Mouse (Mus musculus): ENCODE data around the gene Zfp970. TPM values are rescaled to one million over a fixed set of nuclear protein-coding genes. Genes with fewer than 3 reads are reported as not detected.
"Not testable (repeated sequence)": the region's sequence is repeated elsewhere in the genome, so short reads cannot be mapped to it uniquely, and the experiment has no call there.

Gene Zfp970
- polyA plus RNA-seq, 1 experiment from 2014 or later = 7.1 TPM

- H3K4me3 ChIP-seq (replicated peaks); H3K36me3 ChIP-seq; ATAC-seq; H3K4me2 ChIP-seq (replicated peaks); H3K4me1 ChIP-seq (replicated peaks); H3K27me3 ChIP-seq; H3K9ac ChIP-seq (replicated peaks); H3K27ac ChIP-seq: not testable (repeated sequence)
- WGBS = 92% methylated on average over 1 of the region's 1 CpGs
- peaks cover 18% of the 10 kb centered on the region for H3K9me3 ChIP-seq
Measured at GRCm38 (mm10) chr2:177518960-177519359, 54.4 kb downstream of the Zfp970 start.

GRCm38 (mm10) chr2:177520035-177520434 lies 55.5 kb downstream of the Zfp970 start:
- Histone ChIP-seq H3K4me3 (replicated peaks) (no peak overlapping the region), H3K27ac (no peak overlapping the region), H3K9ac (replicated peaks) (no peak overlapping the region), H3K9me3 (peaks cover 20% of the 10 kb centered on the region), H3K36me3 (no peaks in the 10 kb centered on the region), H3K27me3 (no peaks in the 10 kb centered on the region), H3K4me1 (replicated peaks) (no peaks in the 10 kb centered on the region), H3K4me2 (replicated peaks) (no peak overlapping the region)
- no peak for ATAC-seq
- 84% methylated on average over 8 of the region's 8 CpGs for WGBS

GRCm38 (mm10) chr2:177523061-177523460 lies 58.5 kb downstream of the Zfp970 start:
- H3K9me3 ChIP-seq = peaks cover 23% of the 10 kb centered on the region
- no peak overlapping the region for H3K27ac ChIP-seq

GRCm38 (mm10) chr2:177523674-177524073 lies 59.1 kb downstream of the Zfp970 start:
- 88% methylated on average over 6 of the region's 6 CpGs for WGBS
- H3K4me3 ChIP-seq (replicated peaks) = not testable (repeated sequence)

More at GRCm38 (mm10) chr2:177523061-177523460, 58.5 kb downstream of the Zfp970 start:
- Histone ChIP-seq H3K4me1 (replicated peaks) (no peaks in the 10 kb centered on the region), H3K27me3 (no peaks in the 10 kb centered on the region), H3K4me3 (replicated peaks) (no peak overlapping the region), H3K9ac (replicated peaks) (no peak overlapping the region), H3K36me3 (no peaks in the 10 kb centered on the region), H3K4me2 (replicated peaks) (no peak overlapping the region)
- WGBS = 91% methylated on average over 20 of the region's 20 CpGs
- ATAC-seq = no peak

GRCm38 (mm10) chr2:177524171-177524570 lies 59.6 kb downstream of the Zfp970 start:
- WGBS = 90% methylated on average over 16 of the region's 16 CpGs
- not testable (repeated sequence) for H3K27me3 ChIP-seq; H3K9ac ChIP-seq (replicated peaks); H3K4me3 ChIP-seq (replicated peaks); H3K4me1 ChIP-seq (replicated peaks); H3K27ac ChIP-seq; ATAC-seq; H3K4me2 ChIP-seq (replicated peaks); H3K36me3 ChIP-seq
- H3K9me3 ChIP-seq = peaks cover 18% of the 10 kb centered on the region

More at GRCm38 (mm10) chr2:177523674-177524073, 59.1 kb downstream of the Zfp970 start:
- not testable (repeated sequence) for H3K27ac ChIP-seq; ATAC-seq; H3K36me3 ChIP-seq; H3K4me1 ChIP-seq (replicated peaks); H3K4me2 ChIP-seq (replicated peaks); H3K9ac ChIP-seq (replicated peaks); H3K27me3 ChIP-seq
- peaks cover 18% of the 10 kb centered on the region for H3K9me3 ChIP-seq

Other genes starting within 250 kb of the Zfp970 start
- gene Gm14409, start 197.7 kb upstream of the Zfp970 start, polyA plus RNA-seq (2015; fragmentation: Nextera tagmentation; extraction: Ambion mirVana) = not detected in 2 replicates
- gene Gm14412, start 140.4 kb upstream of the Zfp970 start, polyA plus RNA-seq (2015; fragmentation: Nextera tagmentation; extraction: Ambion mirVana) = 0.16 TPM in 1 of 2 replicates, not detected in the other
- gene Gm14418, start 66.4 kb upstream of the Zfp970 start, polyA plus RNA-seq (2015; fragmentation: Nextera tagmentation; extraction: Ambion mirVana) = 6.3 and 7.3 TPM in 2 replicates
- gene Gm14403, start 33.5 kb downstream of the Zfp970 start, polyA plus RNA-seq (2015; fragmentation: Nextera tagmentation; extraction: Ambion mirVana) = 2.4 and 3.6 TPM in 2 replicates
- gene Gm14406, start 113.5 kb downstream of the Zfp970 start, polyA plus RNA-seq (2015; fragmentation: Nextera tagmentation; extraction: Ambion mirVana) = not detected in 2 replicates